Mouse (Mus musculus) stomach, embryonic 15.5 days (tissue): ENCODE data around the gene Gm42957. TPM values are rescaled to one million over a fixed set of nuclear protein-coding genes. Genes with fewer than 3 reads are reported as not detected.
A peak's percentile ranks its signal among the peaks of the same experiment; 100 is the strongest.

Source experiments
- ATAC-seq: fragments of 200-750 bp; cut with Nextera tagmentation; 2 replicates; pipeline ENCODE4 v1.8.0; 2017; ENCODE audit warnings: low read depth, moderate number of reproducible peaks, moderate TSS enrichment; ENCODE audit not compliant: insufficient read depth, low FRiP score
- H3K27ac ChIP-seq: fragments of 300-500 bp; sonication (generic); 2 replicates; pipeline ENCODE4 v1.5.1; 2015; ENCODE audit warnings: mild to moderate bottlenecking, inconsistent platforms
- H3K27me3 ChIP-seq: fragments of 300-500 bp; sonication (generic); replicated peaks from 2 replicates; pipeline ENCODE4 v1.6.1; 2015; ENCODE audit warnings: inconsistent platforms
- H3K36me3 ChIP-seq: fragments of 300-500 bp; sonication (generic); 2 replicates; pipeline ENCODE4 v1.6.1; 2015; ENCODE audit warnings: inconsistent platforms
- H3K4me1 ChIP-seq: fragments of 300-500 bp; sonication (generic); 2 replicates; pipeline ENCODE4 v1.6.1; 2015; ENCODE audit warnings: inconsistent platforms
- H3K4me2 ChIP-seq: fragments of 300-500 bp; sonication (generic); 2 replicates; pipeline ENCODE4 v1.6.1; 2015; ENCODE audit warnings: mild to moderate bottlenecking, inconsistent platforms
- H3K4me3 ChIP-seq: fragments of 300-500 bp; sonication (generic); replicated peaks from 2 replicates; pipeline ENCODE4 v1.5.1; 2015; ENCODE audit warnings: inconsistent platforms
- H3K9ac ChIP-seq: fragments of 300-500 bp; sonication (generic); 2 replicates; pipeline ENCODE4 v1.6.1; 2015; ENCODE audit warnings: inconsistent platforms
- H3K9me3 ChIP-seq: fragments of 300-500 bp; sonication (generic); 2 replicates; pipeline ENCODE4 v1.6.1; 2016; ENCODE audit warnings: inconsistent platforms
- WGBS: fragments of 180-500 bp; shearing (Covaris S2); methylation state at CpG from one replicate; pipeline ENCODE4 v1.1.7; 2015; 5-methylcytosine and 5-hydroxymethylcytosine counted together
- polyA plus RNA-seq: library from polyadenylated mRNA; unstranded; fragments of >200 nt; fragmentation: Nextera tagmentation; extraction: Ambion mirVana; gene quantifications from 2 replicates; pipeline ENCODE4 v1.2.1, GENCODE M21; 2015

Gene Gm42957
- 0.06 TPM in 1 of 2 replicates, not detected in the other for polyA plus RNA-seq

DNA sequence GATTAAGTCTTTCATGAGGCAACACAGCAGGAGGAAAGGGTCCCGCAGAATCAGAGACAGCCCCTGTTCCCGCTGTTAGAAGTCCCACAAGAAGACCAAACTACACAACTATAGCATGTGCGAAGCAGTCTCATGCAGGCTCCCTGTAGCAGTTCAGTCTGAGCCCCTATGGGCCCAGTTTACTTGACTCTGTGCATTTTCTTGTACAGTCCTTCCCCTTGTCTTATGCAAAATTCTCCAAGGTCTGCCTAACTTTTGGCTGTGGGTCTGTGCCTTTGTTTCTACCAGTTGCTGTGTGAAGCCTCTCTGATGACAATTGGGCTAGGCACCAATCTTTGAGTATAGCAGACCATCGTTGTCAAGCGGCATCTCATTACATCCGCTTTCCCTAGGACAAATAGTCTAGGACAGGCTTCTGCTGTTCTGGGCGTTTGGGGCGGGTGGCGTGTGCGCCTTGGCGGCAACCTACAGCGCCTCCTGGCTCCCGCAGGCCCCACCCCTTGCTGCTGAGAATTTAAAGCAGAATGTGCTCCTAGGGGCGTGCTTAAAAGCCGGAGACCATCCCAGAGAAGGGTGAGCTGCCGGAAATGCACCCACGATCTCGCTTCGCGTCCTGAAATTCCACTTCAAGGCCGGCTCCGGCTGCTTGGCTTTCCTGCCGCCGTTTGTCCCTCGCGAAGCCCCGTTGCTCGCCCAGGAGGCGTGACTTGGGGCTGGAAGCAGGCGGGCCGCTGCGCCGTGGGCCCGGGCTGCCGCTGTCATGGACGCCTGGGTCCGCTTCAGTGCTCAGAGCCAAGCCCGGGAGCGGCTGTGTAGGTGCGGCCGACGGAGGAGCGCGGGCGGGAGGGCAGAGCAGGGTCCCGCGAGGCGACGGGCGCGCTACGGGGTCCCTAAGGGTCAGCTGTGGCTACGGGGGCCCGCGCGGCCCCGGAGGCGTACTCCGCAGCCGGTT, at the start of gene Gm42957, which contains the start of gene Pex11b:
TSS of gene Gm42957 (plus strand) at position 547 of the 952 bp plus-strand sequence.
TSS of gene Pex11b (plus strand) at position 449 of the 952 bp plus-strand sequence.
- H3K36me3 ChIP-seq, result peaks cover 31% of the 10 kb centered on the region; the same call in 1 of the 2 replicates
- 2% methylated on average over 60 of the region's 60 CpGs for WGBS
- ATAC-seq, result peak; percentile 88

DNA sequence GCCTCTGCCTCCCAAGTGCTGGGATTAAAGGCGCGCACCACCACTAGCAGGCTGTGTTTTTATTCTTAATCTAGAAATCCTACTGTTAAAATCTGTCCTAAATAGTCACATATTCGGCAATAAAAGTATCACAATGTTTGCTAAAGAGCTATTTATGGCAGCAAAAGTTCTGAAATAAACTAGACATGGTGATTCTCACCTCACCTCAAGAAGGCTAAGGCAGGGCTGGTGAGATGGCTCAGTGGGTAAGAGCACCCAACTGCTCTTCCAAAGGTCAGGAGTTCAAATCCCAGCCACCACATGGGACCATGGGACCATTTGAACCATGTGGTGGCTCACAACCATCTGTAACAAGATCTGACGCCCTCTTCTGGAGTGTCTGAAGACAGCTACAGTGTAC, 44.6 kb upstream of the Gm42957 start:
- ATAC-seq, result no peak
- WGBS, result 85% methylated on average over 4 of the region's 4 CpGs
- Histone ChIP-seq H3K27ac (no peak overlapping the region), H3K36me3 (no peaks in the 10 kb centered on the region), H3K4me2 (no peak overlapping the region), H3K4me3 (no peak overlapping the region), H3K27me3 (no peaks in the 10 kb centered on the region; the same call in 1 of the 2 replicates), H3K9me3 (no peaks in the 10 kb centered on the region), H3K4me1 (0 out of 2 replicates have a peak, but pooled peaks cover 2% of the 10 kb centered on the region), H3K9ac (no peak overlapping the region)

More for the DNA sequence above, at the start of gene Gm42957, which contains the start of gene Pex11b:
- Histone ChIP-seq H3K4me2 (peak within 1 kb of the TSS; percentile 70), H3K4me1 (peaks cover 16% of the 10 kb centered on the region), H3K9ac (peak within 1 kb of the TSS; percentile 85), H3K27ac (peak within 1 kb of the TSS; percentile 89), H3K27me3 (no peaks in the 10 kb centered on the region), H3K9me3 (no peaks in the 10 kb centered on the region), H3K4me3 (peak within 1 kb of the TSS; percentile 79)

DNA sequence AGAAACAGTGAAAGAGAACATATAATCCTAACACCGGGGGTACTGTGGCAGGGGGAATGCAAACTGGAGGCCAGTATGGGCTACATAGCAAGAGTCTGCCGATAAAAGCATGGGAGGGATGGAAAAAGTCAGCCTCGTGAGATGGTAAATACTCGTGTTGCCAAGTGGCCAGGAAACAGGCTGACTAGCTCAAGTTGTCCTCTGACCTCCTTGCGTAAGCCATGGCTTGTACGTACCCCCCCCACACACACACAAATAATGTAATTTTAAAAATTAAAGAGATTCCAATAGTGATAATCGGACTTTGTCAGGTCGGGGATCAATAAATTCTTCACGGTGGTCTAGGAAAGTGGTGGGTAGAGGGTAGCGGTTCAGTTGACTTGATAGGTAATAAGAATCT, 41.9 kb upstream of the Gm42957 start:
- Histone ChIP-seq H3K4me3 (peak overlapping the region; percentile 79), H3K9me3 (no peaks in the 10 kb centered on the region), H3K4me1 (peaks cover 27% of the 10 kb centered on the region), H3K27ac (peak overlapping the region; percentile 91), H3K36me3 (no peaks in the 10 kb centered on the region), H3K27me3 (peaks cover 4% of the 10 kb centered on the region; the same call in 1 of the 2 replicates), H3K9ac (peak overlapping the region; percentile 76), H3K4me2 (peak overlapping the region; percentile 77)
- under 1% methylated on average over 10 of the region's 10 CpGs for WGBS
- ATAC-seq, result no peak

DNA sequence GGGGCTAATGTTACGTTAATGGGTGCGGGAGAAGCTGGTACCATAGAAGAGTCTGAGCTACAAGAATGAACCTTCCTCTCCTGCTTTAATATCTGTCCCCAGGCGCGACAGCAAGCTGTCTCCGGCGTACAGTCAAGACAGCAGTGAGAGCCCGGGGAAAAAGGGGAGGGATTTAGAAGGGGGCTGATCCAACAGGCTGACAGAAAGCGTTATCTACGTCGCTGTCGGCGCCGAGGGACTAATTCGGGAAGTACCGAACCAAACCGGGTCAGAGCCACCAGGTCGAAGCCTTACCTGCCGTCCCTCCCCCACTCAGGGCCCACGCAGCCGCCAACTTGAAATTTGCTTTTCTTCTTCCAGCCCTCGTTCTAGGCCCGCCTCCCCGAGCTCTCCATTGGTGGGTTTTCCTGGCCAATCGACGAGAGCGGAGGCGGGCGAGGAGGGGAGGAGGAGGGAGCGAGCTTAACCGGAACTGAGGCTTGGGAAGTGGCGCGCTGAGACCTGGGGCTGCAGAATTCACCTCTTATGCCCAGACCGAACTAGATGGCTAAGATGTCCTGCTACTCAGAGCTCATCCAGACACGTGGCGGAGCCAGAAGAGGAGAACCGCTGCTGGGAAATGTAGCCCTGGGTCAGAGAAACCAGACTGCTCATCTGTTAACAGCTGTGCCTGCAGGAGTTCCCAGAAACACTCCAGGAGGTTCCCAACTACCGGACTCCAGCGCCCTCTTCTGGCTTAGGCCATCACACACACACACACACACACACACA, 41.3 kb upstream of the Gm42957 start, which contains the start of gene Polr3gl:
TSS of gene Polr3gl (minus strand) at position 392 of the 771 bp plus-strand sequence.
- no peaks in the 10 kb centered on the region for H3K9me3 ChIP-seq
- H3K27ac ChIP-seq, result peak within 1 kb of the TSS; percentile 91
- H3K4me3 ChIP-seq, result peak within 1 kb of the TSS; percentile 79
- H3K27me3 ChIP-seq, result peaks cover 10% of the 10 kb centered on the region; the same call in 1 of the 2 replicates
- ATAC-seq, result peak; percentile 90
- peaks cover 30% of the 10 kb centered on the region for H3K4me1 ChIP-seq
- peak within 1 kb of the TSS; percentile 76 for H3K9ac ChIP-seq
- under 1% methylated on average over 36 of the region's 38 CpGs for WGBS
- no peaks in the 10 kb centered on the region for H3K36me3 ChIP-seq
- peak within 1 kb of the TSS; percentile 77 for H3K4me2 ChIP-seq

DNA sequence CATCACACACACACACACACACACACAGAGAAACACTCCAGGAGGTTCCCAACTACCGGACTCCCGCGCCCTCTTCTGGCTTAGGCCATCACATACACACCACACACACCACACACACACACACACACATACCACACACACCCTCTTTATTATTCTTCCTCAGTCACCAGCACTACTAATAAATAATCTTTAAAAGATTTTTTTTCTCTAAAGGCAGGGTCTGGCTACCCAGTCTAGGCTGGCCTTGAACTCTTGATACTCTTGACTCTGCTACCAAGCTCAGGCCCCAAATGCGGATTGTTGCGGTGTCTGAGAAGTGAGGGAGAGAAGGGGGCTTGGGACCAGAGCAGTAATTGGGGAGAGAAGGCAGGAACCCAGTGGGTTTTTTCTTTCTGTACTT, 40.4 kb upstream of the Gm42957 start:
- no peak overlapping the region for H3K9ac ChIP-seq
- no peak overlapping the region for H3K27ac ChIP-seq
- H3K27me3 ChIP-seq, result peaks cover 10% of the 10 kb centered on the region; the same call in 1 of the 2 replicates
- 82% methylated on average over 5 of the region's 5 CpGs for WGBS
- no peak overlapping the region for H3K4me3 ChIP-seq
- H3K36me3 ChIP-seq, result no peaks in the 10 kb centered on the region
- no peaks in the 10 kb centered on the region for H3K9me3 ChIP-seq
- ATAC-seq, result no peak
- peaks cover 33% of the 10 kb centered on the region for H3K4me1 ChIP-seq
- no peak overlapping the region for H3K4me2 ChIP-seq

DNA sequence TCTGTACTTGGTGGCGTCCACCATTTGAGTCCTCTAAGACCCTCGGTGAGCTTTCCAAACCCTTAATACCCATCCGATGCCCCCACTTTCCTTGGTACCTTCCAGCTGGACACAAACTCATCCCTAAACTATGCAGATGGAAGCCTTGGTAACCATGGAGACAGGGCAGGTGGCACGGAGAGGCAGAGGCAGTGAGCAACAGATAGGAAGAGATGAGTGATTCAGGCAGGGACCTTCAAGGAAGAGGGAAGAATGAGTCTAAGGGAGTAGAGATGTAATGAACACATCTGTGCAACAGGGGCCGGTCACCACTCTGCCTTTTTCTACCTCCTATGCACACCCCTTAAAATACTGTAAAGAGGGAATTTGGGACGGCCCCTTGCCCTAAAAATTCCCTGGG, 39.6 kb upstream of the Gm42957 start:
- H3K27ac ChIP-seq, result peak overlapping the region; percentile 9; the same call in 1 of the 2 replicates
- 30% methylated on average over 6 of the region's 6 CpGs for WGBS

DNA sequence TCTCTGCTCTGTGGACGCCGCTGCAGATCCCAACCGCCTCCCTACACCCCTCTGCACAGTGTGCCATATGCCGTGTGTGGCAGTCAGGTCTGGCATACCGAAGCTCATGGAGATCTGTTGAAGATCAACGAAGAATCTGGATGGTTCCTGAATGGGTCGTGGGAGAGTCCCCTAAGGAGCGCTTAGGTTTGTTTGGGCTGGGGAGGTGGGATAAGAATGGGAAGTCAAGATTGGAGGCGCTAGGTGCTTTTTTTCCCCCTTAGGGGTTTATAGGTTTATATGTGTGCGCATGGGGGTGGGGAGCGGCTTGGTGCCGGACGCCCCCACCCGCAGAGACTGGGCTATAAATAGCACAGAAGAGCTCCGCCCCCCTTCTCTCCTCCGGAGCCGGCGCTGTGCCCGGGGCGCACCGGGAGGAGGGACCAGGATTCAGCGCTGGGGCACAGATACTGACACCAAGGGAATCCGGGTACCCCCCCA, 39.0 kb upstream of the Gm42957 start, which contains the start of gene Ankrd34a:
TSS of gene Ankrd34a (plus strand) at position 409 of the 480 bp plus-strand sequence.
- peak within 1 kb of the TSS; percentile 46 for H3K4me3 ChIP-seq
- H3K9ac ChIP-seq, result peak within 1 kb of the TSS; percentile 39; the same call in 1 of the 2 replicates
- WGBS, result under 1% methylated on average over 22 of the region's 23 CpGs
- peaks cover 10% of the 10 kb centered on the region; the same call in 1 of the 2 replicates for H3K27me3 ChIP-seq
- H3K27ac ChIP-seq, result peak within 1 kb of the TSS; percentile 79
- no peaks in the 10 kb centered on the region for H3K36me3 ChIP-seq
- no peak for ATAC-seq
- H3K9me3 ChIP-seq, result no peaks in the 10 kb centered on the region
- peaks cover 33% of the 10 kb centered on the region for H3K4me1 ChIP-seq
- H3K4me2 ChIP-seq, result peak within 1 kb of the TSS; percentile 94

More for the DNA sequence above, 39.6 kb upstream of the Gm42957 start:
- Histone ChIP-seq H3K4me2 (peak overlapping the region; percentile 94; the same call in 1 of the 2 replicates), H3K9me3 (no peaks in the 10 kb centered on the region), H3K4me3 (0 out of 2 replicates have a peak overlapping the region, but pooled peaks have one; percentile 46), H3K9ac (no peak overlapping the region), H3K36me3 (no peaks in the 10 kb centered on the region), H3K27me3 (peaks cover 10% of the 10 kb centered on the region; the same call in 1 of the 2 replicates), H3K4me1 (peaks cover 33% of the 10 kb centered on the region)
- no peak for ATAC-seq

DNA sequence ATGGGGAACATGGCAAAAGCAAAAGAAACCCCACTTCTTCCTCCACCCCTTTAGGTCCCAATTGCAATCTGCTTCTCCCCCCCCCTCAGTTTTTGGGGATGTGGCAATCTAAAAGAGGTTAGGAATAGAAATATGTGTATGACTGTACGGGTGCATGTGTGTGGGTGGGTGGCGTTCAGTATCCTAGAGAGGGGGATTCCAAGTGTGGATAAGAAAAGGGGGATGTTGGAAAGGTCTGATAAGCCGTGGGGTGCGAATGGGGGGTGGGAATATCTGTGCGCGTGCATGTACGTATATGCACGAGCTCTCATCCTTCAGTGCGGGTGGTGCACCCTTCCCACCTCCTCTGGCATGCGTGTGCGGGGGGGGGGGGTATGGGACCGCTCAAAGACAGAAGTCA, 38.4 kb upstream of the Gm42957 start:
- H3K36me3 ChIP-seq, result no peaks in the 10 kb centered on the region
- H3K4me3 ChIP-seq, result peak overlapping the region; percentile 46

DNA sequence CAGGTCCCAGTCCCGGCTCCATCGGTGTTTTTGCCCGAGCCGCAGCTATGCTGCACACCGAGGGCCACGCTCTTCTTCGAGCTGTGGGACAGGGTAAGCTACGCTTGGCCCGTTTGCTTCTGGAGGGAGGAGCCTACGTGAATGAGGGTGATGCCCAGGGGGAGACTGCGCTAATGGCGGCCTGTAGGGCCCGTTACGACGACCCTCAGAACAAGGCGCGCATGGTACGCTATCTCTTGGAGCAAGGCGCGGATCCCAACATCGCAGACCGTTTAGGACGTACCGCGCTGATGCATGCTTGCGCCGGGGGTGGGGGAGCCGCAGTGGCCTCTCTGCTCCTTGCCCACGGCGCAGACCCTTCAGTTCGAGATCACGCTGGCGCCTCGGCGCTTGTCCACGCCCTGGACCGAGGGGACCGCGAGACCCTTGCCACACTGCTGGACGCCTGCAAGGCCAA, 37.8 kb upstream of the Gm42957 start:
- Histone ChIP-seq H3K36me3 (no peaks in the 10 kb centered on the region), H3K4me1 (peaks cover 33% of the 10 kb centered on the region), H3K4me2 (peak overlapping the region; percentile 94), H3K4me3 (peak overlapping the region; percentile 46), H3K27ac (peak overlapping the region; percentile 79), H3K9ac (peak overlapping the region; percentile 39; the same call in 1 of the 2 replicates), H3K27me3 (peaks cover 10% of the 10 kb centered on the region; the same call in 1 of the 2 replicates), H3K9me3 (no peaks in the 10 kb centered on the region)
- WGBS, result under 1% methylated on average over 40 of the region's 40 CpGs
- no peak for ATAC-seq

More for the DNA sequence above, 38.4 kb upstream of the Gm42957 start:
- under 1% methylated on average over 10 of the region's 12 CpGs for WGBS
- peaks cover 33% of the 10 kb centered on the region for H3K4me1 ChIP-seq
- H3K9me3 ChIP-seq, result no peaks in the 10 kb centered on the region
- H3K27me3 ChIP-seq, result peaks cover 10% of the 10 kb centered on the region; the same call in 1 of the 2 replicates
- no peak for ATAC-seq
- H3K4me2 ChIP-seq, result peak overlapping the region; percentile 94
- no peak overlapping the region for H3K27ac ChIP-seq
- H3K9ac ChIP-seq, result peak overlapping the region; percentile 39; the same call in 1 of the 2 replicates

DNA sequence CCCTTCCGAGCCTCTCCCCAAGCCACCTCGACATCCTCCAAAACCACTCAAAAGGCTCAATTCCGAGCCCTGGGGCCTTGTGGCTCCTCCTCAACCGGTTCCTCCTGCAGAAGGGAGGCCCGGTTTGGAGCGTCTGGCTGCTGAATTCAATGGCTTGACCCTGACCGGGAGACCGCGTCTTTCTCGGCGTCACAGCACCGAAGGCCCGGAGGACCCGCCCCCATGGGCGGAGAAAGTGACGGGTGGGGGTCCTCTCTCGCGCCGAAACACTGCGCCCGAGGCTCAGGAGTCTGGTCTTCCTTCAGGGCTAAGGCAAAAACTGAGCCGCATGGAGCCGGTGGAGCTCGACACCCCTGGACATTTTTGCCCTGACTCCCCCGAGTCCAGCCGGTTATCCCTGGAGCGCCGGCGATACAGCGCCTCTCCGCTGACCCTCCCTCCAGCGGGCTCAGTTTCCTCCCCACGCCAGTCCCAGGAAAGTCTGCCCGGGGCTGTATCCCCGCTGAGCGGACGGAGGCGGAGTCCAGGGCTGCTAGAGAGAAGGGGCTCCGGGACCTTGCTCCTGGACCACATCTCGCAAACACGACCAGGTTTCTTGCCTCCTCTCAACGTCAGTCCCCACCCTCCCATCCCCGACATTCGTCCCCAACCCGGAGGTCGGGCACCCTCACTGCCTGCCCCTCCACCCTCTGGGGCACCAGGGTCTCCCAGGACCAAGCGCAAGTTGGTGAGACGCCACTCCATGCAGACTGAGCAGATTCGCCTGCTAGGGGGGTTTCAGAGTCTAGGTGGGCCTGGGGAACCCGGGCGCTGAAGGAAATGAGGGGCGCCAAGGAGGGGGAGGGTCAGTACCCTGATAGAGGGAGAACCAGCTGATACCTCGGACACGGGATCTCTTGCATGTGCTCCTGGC, 36.9 kb upstream of the Gm42957 start:
- no peaks in the 10 kb centered on the region for H3K36me3 ChIP-seq
- peak overlapping the region; percentile 94 for H3K4me2 ChIP-seq
- no peak for ATAC-seq
- H3K4me1 ChIP-seq, result peaks cover 33% of the 10 kb centered on the region
- H3K9me3 ChIP-seq, result no peaks in the 10 kb centered on the region
- H3K4me3 ChIP-seq, result peak overlapping the region; percentile 46
- H3K27ac ChIP-seq, result peak overlapping the region; percentile 79
- WGBS, result 3% methylated on average over 53 of the region's 54 CpGs
- peaks cover 10% of the 10 kb centered on the region; the same call in 1 of the 2 replicates for H3K27me3 ChIP-seq
- peak overlapping the region; percentile 39; the same call in 1 of the 2 replicates for H3K9ac ChIP-seq
